Comparison of ENCODE assay signal across 23 mouse cellular contexts in genomic region chr2:145260574-145260973, GRCm38 (mm10).
DNase-seq lines count a peak whose midpoint lies in the region; ATAC-seq and TF ChIP-seq lines count a peak whose summit lies in the region.
"Had no signal": no experiment of that assay in that cellular context is flagged by ENCODE, and none has a peak within 500 bp of the region (broad histone marks: within the 10 kb centered on the region; RNA-seq: fewer than 3 reads in every experiment).

No protein-coding gene starts in this region.

- no peak overlapping the region for H3K9ac ChIP-seq in liver, adult 2 months (ENCODE audit: low read depth, low read length)
- no peak overlapping the region for H3K9ac ChIP-seq in liver, embryonic 11.5 days (ENCODE audit: low read depth, low read length)
- H3K9ac ChIP-seq: embryonic facial prominence, embryonic 13.5 days; embryonic facial prominence, embryonic 15.5 days; forebrain, embryonic 13.5 days; forebrain, embryonic 15.5 days; forebrain, postnatal 0 days had no signal

- TF ChIP-seq POLR2A in liver, adult 2 months (IDR thresholded peaks at IDR 0.05; ENCODE audit: extremely low read depth, insufficient read depth, low read length) = no peak

- peak; percentile 1 for DNase-seq in liver, adult 2 months (ENCODE audit: extremely low read depth, low read depth, low spot score)
- DNase-seq in liver, embryonic 11.5 days (ENCODE audit: low spot score) = no peak
- no peak for DNase-seq in adrenal gland, postnatal 4 days (ENCODE audit: low spot score in 2 of 2)
- DNase-seq in urinary bladder, postnatal 14 days (ENCODE audit: low spot score) = no peak
- no peak for DNase-seq in spleen, postnatal 10 days (ENCODE audit: low spot score in 2 of 2)
- DNase-seq: adrenal gland, adult 2 months; adrenal gland, postnatal 10 days; adrenal gland, postnatal 25 days; cerebellum, adult 11-12 months; cerebellum, adult 2 months; cerebellum, adult 9-10 months; cerebellum, postnatal 10 days; cerebellum, postnatal 25 days; embryo, embryonic 11 days; forebrain, postnatal 0 days had no signal

- no peaks in the 10 kb centered on the region for H3K27me3 ChIP-seq in liver, adult 2 months (ENCODE audit: control insufficient read depth, insufficient read depth, low read length)
- no peaks in the 10 kb centered on the region for H3K27me3 ChIP-seq in liver, embryonic 11.5 days (replicated peaks; ENCODE audit: control insufficient read depth, insufficient read depth, low read length)
- H3K27me3 ChIP-seq: embryonic facial prominence, embryonic 13.5 days; embryonic facial prominence, embryonic 15.5 days; forebrain, embryonic 13.5 days; forebrain, embryonic 15.5 days had no signal

- ATAC-seq in liver, embryonic 11.5 days (replicated peaks; ENCODE audit: low FRiP score) = no peak
- ATAC-seq in granulocyte monocyte progenitor cell, adult 5-6 weeks (replicated peaks; ENCODE audit: poor library complexity, severe bottlenecking) = peak; percentile 60
- ATAC-seq in megakaryocyte progenitor cell, adult 5-6 weeks (replicated peaks; ENCODE audit: poor library complexity) = peak; percentile 45
- ATAC-seq: forebrain, embryonic 13.5 days; forebrain, embryonic 15.5 days; forebrain, postnatal 0 days had no signal

- no peak overlapping the region for H3K4me2 ChIP-seq in liver, embryonic 11.5 days
- H3K4me2 ChIP-seq: embryonic facial prominence, embryonic 13.5 days; embryonic facial prominence, embryonic 15.5 days; forebrain, embryonic 13.5 days; forebrain, embryonic 15.5 days had no signal

- 65% methylated on average over 1 of the region's 1 CpGs for WGBS in liver, adult 2 months
- 63% methylated on average over 1 of the region's 1 CpGs for WGBS in liver, embryonic 11.5 days

- no peaks in the 10 kb centered on the region for H3K9me3 ChIP-seq in liver, embryonic 11.5 days (ENCODE audit: control insufficient read depth, low read length)
- H3K9me3 ChIP-seq: embryonic facial prominence, embryonic 13.5 days; embryonic facial prominence, embryonic 15.5 days; forebrain, embryonic 10.5 days; forebrain, embryonic 13.5 days; forebrain, embryonic 15.5 days had no signal

- no peak overlapping the region for H3K27ac ChIP-seq in liver, adult 2 months (replicated peaks; ENCODE audit: insufficient read depth, low read depth, low read length)
- H3K27ac ChIP-seq in liver, embryonic 11.5 days (ENCODE audit: low read depth, low read length) = no peak overlapping the region
- H3K27ac ChIP-seq: embryonic facial prominence, embryonic 13.5 days; embryonic facial prominence, embryonic 15.5 days; forebrain, embryonic 10.5 days; forebrain, embryonic 13.5 days; forebrain, embryonic 15.5 days had no signal

- TF ChIP-seq CTCF in liver, adult 2 months (IDR thresholded peaks at IDR 0.05; ENCODE audit: low read depth, low read length) = no peak

- H3K4me1 ChIP-seq in liver, adult 2 months (ENCODE audit: control insufficient read depth, insufficient read depth, low read length) = no peaks in the 10 kb centered on the region
- H3K4me1 ChIP-seq in liver, embryonic 11.5 days (replicated peaks; ENCODE audit: control insufficient read depth, insufficient read depth, low read length) = no peaks in the 10 kb centered on the region
- H3K4me1 ChIP-seq: embryonic facial prominence, embryonic 15.5 days; forebrain, embryonic 10.5 days; forebrain, embryonic 13.5 days; forebrain, embryonic 15.5 days had no signal

- H3K79me2 ChIP-seq in liver, adult 2 months (ENCODE audit: control insufficient read depth, insufficient read depth, low read length) = no peaks in the 10 kb centered on the region

- H3K4me3 ChIP-seq in liver, adult 2 months (ENCODE audit: insufficient read depth, low read depth, low read length) = no peak overlapping the region
- H3K4me3 ChIP-seq in liver, embryonic 11.5 days (ENCODE audit: low read depth, low read length) = no peak overlapping the region
- H3K4me3 ChIP-seq: embryonic facial prominence, embryonic 13.5 days; embryonic facial prominence, embryonic 15.5 days; erythroblast, embryonic 14.5 days; forebrain, embryonic 10.5 days; forebrain, embryonic 13.5 days; forebrain, embryonic 15.5 days had no signal

- H3K36me3 ChIP-seq in liver, adult 2 months (ENCODE audit: control insufficient read depth, insufficient read depth, low read length) = no peaks in the 10 kb centered on the region
- H3K36me3 ChIP-seq in liver, embryonic 11.5 days (ENCODE audit: control insufficient read depth, insufficient read depth, low read length) = no peaks in the 10 kb centered on the region
- H3K36me3 ChIP-seq: embryonic facial prominence, embryonic 13.5 days; embryonic facial prominence, embryonic 15.5 days; forebrain, embryonic 10.5 days; forebrain, embryonic 15.5 days had no signal
